Mouse (Mus musculus) inflammation-experienced regulatory T-cells, adult 16 weeks (primary cell): ENCODE measurements around the gene Cyp4f39. TPM values are rescaled to one million over a fixed set of nuclear protein-coding genes. Genes with fewer than 3 reads are reported as not detected.

Experiments used
- polyA plus RNA-seq: library from polyadenylated mRNA; unstranded; fragments of 100-300 nt; shearing (Covaris generic); gene quantifications from one replicate; pipeline ENCODE4 v1.2.1, GENCODE M21; 2017

The Cyp4f39 gene
- 1.5 TPM for polyA plus RNA-seq

GRCm38 (mm10) chr17:32452482-32452881 lies at the start of gene Cyp4f39:
Cyp4f39 (plus strand) TSS chr17:32452723.

GRCm38 (mm10) chr17:32403417-32403816 lies 49.1 kb upstream of the Cyp4f39 start, which contains the start of gene Rasal3:
Rasal3 (minus strand) TSS chr17:32403583.

GRCm38 (mm10) chr17:32424034-32424433 lies 28.5 kb upstream of the Cyp4f39 start, which contains the start of gene Pglyrp2:
Pglyrp2 (minus strand) TSS chr17:32424167.

GRCm38 (mm10) chr17:32505851-32506728 lies 53.6 kb downstream of the Cyp4f39 start, which contains the start of gene Cyp4f17:
Cyp4f17 (plus strand) TSS chr17:32506050.

GRCm38 (mm10) chr17:32536051-32536866 lies 83.7 kb downstream of the Cyp4f39 start, which contains the start of gene Cyp4f16:
Cyp4f16 (plus strand) TSS chr17:32536558.

Other genes with a start within 250 kb of the Cyp4f39 start
- 55.5 TPM for gene Brd4, start 168.0 kb upstream of the Cyp4f39 start, polyA plus RNA-seq
- gene Akap8, start 131.5 kb upstream of the Cyp4f39 start, polyA plus RNA-seq = 258 TPM
- gene Akap8l, start 102.1 kb upstream of the Cyp4f39 start, polyA plus RNA-seq = 327 TPM
- gene Wiz, start 63.3 kb upstream of the Cyp4f39 start, polyA plus RNA-seq = 23.5 TPM
- gene Rasal3, start 49.1 kb upstream of the Cyp4f39 start, polyA plus RNA-seq = 166 TPM
- gene Pglyrp2, start 28.6 kb upstream of the Cyp4f39 start, polyA plus RNA-seq = 98.3 TPM
- gene Cyp4f17, start 53.3 kb downstream of the Cyp4f39 start, polyA plus RNA-seq = 4.9 TPM
- 19.0 TPM for gene Cyp4f16, start 83.8 kb downstream of the Cyp4f39 start, polyA plus RNA-seq
- gene Cyp4f37, start 168.6 kb downstream of the Cyp4f39 start, polyA plus RNA-seq = not detected
- gene Cyp4f40, start 206.2 kb downstream of the Cyp4f39 start, polyA plus RNA-seq = not detected
- gene Cyp4f15, start 232.9 kb downstream of the Cyp4f39 start, polyA plus RNA-seq = not detected